Mouse (Mus musculus): ENCODE measurements at regions not wholly inside any gene's neighbourhood (a gene's known extent, or its start where the extent isn't known, plus 50 kb on each side); places are given as distances from the start of the nearest gene placed in this dataset.

- TF ChIP-seq SIN3A (IDR thresholded peaks at IDR 0.05; ENCODE audit: low read length) (no peak), SMC3 (IDR thresholded peaks at IDR 0.05; ENCODE audit: low read depth, low read length) (no peak), MYB (IDR thresholded peaks at IDR 0.05; ENCODE audit: low read depth, low read length) (no peak), GATA1 (IDR thresholded peaks at IDR 0.05; ENCODE audit: low read depth, low read length) (no peak), CTCF (IDR thresholded peaks at IDR 0.05 in 2 of 3, conservative IDR thresholded peaks at IDR 0.05 in 1 of 3; ENCODE audit: control insufficient read depth in 1 of 3, insufficient read depth in 1 of 3, low read depth in 2 of 3, low read length in 3 of 3, poor library complexity in 1 of 3, severe bottlenecking in 1 of 3) (0 out of 6 replicates have a peak, but pooled peaks of 1 of the 3 experiments have one; percentile 14)
These were observed 185.6 kb downstream of the Gxylt1 start for GRCm38 (mm10) chr15:93089347-93089746.

GRCm38 (mm10) chr15:93084967-93085617 is 189.9 kb downstream of the Gxylt1 start:
- Histone ChIP-seq H3K36me3 (ENCODE audit: control insufficient read depth in 1 of 2, insufficient read depth in 2 of 2, low read length in 2 of 2) (no peaks in the 10 kb centered on the region), H3K27ac (ENCODE audit: control insufficient read depth, low read depth, low read length) (no peak overlapping the region), H3K4me1 (ENCODE audit: control insufficient read depth in 1 of 2, insufficient read depth in 2 of 2, low read length in 2 of 2) (no peaks in the 10 kb centered on the region), H3K4me3 (ENCODE audit: control insufficient read depth in 1 of 2, insufficient read depth in 1 of 2, low read depth in 2 of 2, low read length in 2 of 2) (no peak overlapping the region), H3K27me3 (ENCODE audit: control insufficient read depth in 1 of 2, insufficient read depth in 2 of 2, low read length in 2 of 2) (no peaks in the 10 kb centered on the region), H3K9ac (ENCODE audit: control insufficient read depth, low read depth, low read length, poor library complexity, severe bottlenecking) (no peak overlapping the region), H3K9me3 (replicated peaks; ENCODE audit: insufficient read depth, low read length) (no peaks in the 10 kb centered on the region), H3K79me2 (ENCODE audit: control insufficient read depth, insufficient read depth, low read length, poor library complexity) (no peaks in the 10 kb centered on the region)
- no peak for TF ChIP-seq USF2 (IDR thresholded peaks at IDR 0.05; ENCODE audit: borderline replicate concordance in 1 of 2, insufficient read depth in 1 of 2, low read depth in 1 of 2, low read length in 2 of 2)
- no peak for TF ChIP-seq NELFE (IDR thresholded peaks at IDR 0.05; ENCODE audit: low read depth, low read length)
- TF ChIP-seq USF1 (IDR thresholded peaks at IDR 0.05; ENCODE audit: low read depth, low read length) = no peak
- TF ChIP-seq ZC3H11A (IDR thresholded peaks at IDR 0.05; ENCODE audit: low read depth, low read length) = no peak
- no peak for DNase-seq (ENCODE audit: low read depth, low spot score)

More at GRCm38 (mm10) chr15:93089347-93089746, 185.6 kb downstream of the Gxylt1 start:
- Histone ChIP-seq H3K4me1 (ENCODE audit: control insufficient read depth in 1 of 2, insufficient read depth in 2 of 2, low read length in 2 of 2) (no peaks in the 10 kb centered on the region), H3K9me3 (replicated peaks; ENCODE audit: insufficient read depth, low read length) (no peaks in the 10 kb centered on the region), H3K4me3 (ENCODE audit: control insufficient read depth in 1 of 2, insufficient read depth in 1 of 2, low read depth in 2 of 2, low read length in 2 of 2) (no peak overlapping the region), H3K9ac (ENCODE audit: control insufficient read depth, low read depth, low read length, poor library complexity, severe bottlenecking) (no peak overlapping the region), H3K79me2 (ENCODE audit: control insufficient read depth, insufficient read depth, low read length, poor library complexity) (no peaks in the 10 kb centered on the region), H3K27ac (ENCODE audit: control insufficient read depth, low read depth, low read length) (no peak overlapping the region), H3K36me3 (ENCODE audit: control insufficient read depth in 1 of 2, insufficient read depth in 2 of 2, low read length in 2 of 2) (no peaks in the 10 kb centered on the region), H3K27me3 (ENCODE audit: control insufficient read depth in 1 of 2, insufficient read depth in 2 of 2, low read length in 2 of 2) (no peaks in the 10 kb centered on the region)
- DNase-seq (ENCODE audit: low read depth, low spot score) = no peak

GRCm38 (mm10) chr15:93074070-93074469 is 200.9 kb downstream of the Gxylt1 start:
- no peak overlapping the region for H3K27ac ChIP-seq (ENCODE audit: control insufficient read depth, low read depth, low read length)
- no peak overlapping the region for H3K9ac ChIP-seq (ENCODE audit: control insufficient read depth, low read depth, low read length, poor library complexity, severe bottlenecking)
- no peaks in the 10 kb centered on the region for H3K27me3 ChIP-seq (ENCODE audit: control insufficient read depth in 1 of 2, insufficient read depth in 2 of 2, low read length in 2 of 2)
- no peaks in the 10 kb centered on the region for H3K79me2 ChIP-seq (ENCODE audit: control insufficient read depth, insufficient read depth, low read length, poor library complexity)
- no peaks in the 10 kb centered on the region for H3K4me1 ChIP-seq (ENCODE audit: control insufficient read depth in 1 of 2, insufficient read depth in 2 of 2, low read length in 2 of 2)
- DNase-seq (ENCODE audit: low read depth, low spot score) = no peak
- no peaks in the 10 kb centered on the region for H3K9me3 ChIP-seq (replicated peaks; ENCODE audit: insufficient read depth, low read length)
- no peak overlapping the region for H3K4me3 ChIP-seq (ENCODE audit: control insufficient read depth in 1 of 2, insufficient read depth in 1 of 2, low read depth in 2 of 2, low read length in 2 of 2)
- no peaks in the 10 kb centered on the region for H3K36me3 ChIP-seq (ENCODE audit: control insufficient read depth in 1 of 2, insufficient read depth in 2 of 2, low read length in 2 of 2)
- TF ChIP-seq KAT2A (conservative IDR thresholded peaks at IDR 0.05; ENCODE audit: low read depth, low read length) (no peak), GABPA (IDR thresholded peaks at IDR 0.05; ENCODE audit: low read depth, low read length) (no peak), E2F4 (IDR thresholded peaks at IDR 0.05; ENCODE audit: borderline replicate concordance, low read depth, low read length) (no peak), RCOR1 (IDR thresholded peaks at IDR 0.05; ENCODE audit: low read depth, low read length) (no peak), GATA1 (IDR thresholded peaks at IDR 0.05; ENCODE audit: low read depth, low read length) (no peak), CHD2 (IDR thresholded peaks at IDR 0.05; ENCODE audit: low read length) (no peak), TBP (IDR thresholded peaks at IDR 0.05; ENCODE audit: low read depth, low read length) (no peak), ELF1 (IDR thresholded peaks at IDR 0.05; ENCODE audit: low read depth, low read length) (no peak), ZNF384 (IDR thresholded peaks at IDR 0.05; ENCODE audit: low read depth, low read length) (no peak), ZMIZ1 (IDR thresholded peaks at IDR 0.05; ENCODE audit: low read depth, low read length) (no peak), UBTF (IDR thresholded peaks at IDR 0.05; ENCODE audit: borderline replicate concordance, insufficient read depth, low read depth, low read length) (no peak), RAD21 (IDR thresholded peaks at IDR 0.05; ENCODE audit: low read depth, low read length) (no peak), USF1 (IDR thresholded peaks at IDR 0.05; ENCODE audit: low read depth, low read length) (no peak), HCFC1 (IDR thresholded peaks at IDR 0.05; ENCODE audit: low read depth, low read length) (no peak)
